Mouse (Mus musculus): ENCODE measurements at regions not wholly inside any gene's neighbourhood (a gene's known extent, or its start where the extent isn't known, plus 50 kb on each side); places are given as distances from the start of the nearest gene placed in this dataset.

- no peak for TF ChIP-seq CTCF (IDR thresholded peaks at IDR 0.05; ENCODE audit: low read depth)
- TF ChIP-seq EP300 (optimal IDR thresholded peaks at IDR 0.05), result no peak
These were observed 980.8 kb downstream of the Sorcs1 start for GRCm38 (mm10) chr19:49697659-49698058.

Data from stomach, postnatal 0 days (tissue).